Mouse (Mus musculus) G1E (cell line): ENCODE results near the gene Vat1. TPM values are rescaled to one million over a fixed set of nuclear protein-coding genes. Genes with fewer than 3 reads are reported as not detected.
A peak's percentile ranks its signal among the peaks of the same experiment; 100 is the strongest.

Experiments
- ATAC-seq: 2 replicates; pipeline ENCODE4 v1.8.0; 2016; ENCODE audit warnings: mild to moderate bottlenecking; ENCODE audit not compliant: insufficient number of reproducible peaks, poor library complexity, low FRiP score, severe bottlenecking; ENCODE audit errors: extremely low read depth
- DNase-seq: peaks from one replicate; pipeline ENCODE4 v3.0.0; 2012; ENCODE audit warnings: low spot score
- H3K27me3 ChIP-seq: 2 replicates; pipeline ENCODE4 v1.6.1; 2012; ENCODE audit warnings: mild to moderate bottlenecking, low read length, inconsistent platforms; ENCODE audit not compliant: insufficient read depth
- H3K36me3 ChIP-seq: replicated peaks from 2 replicates; pipeline ENCODE3; 2012; ENCODE audit warnings: mild to moderate bottlenecking, inconsistent platforms
- H3K4me1 ChIP-seq: 2 replicates; pipeline ENCODE4 v1.6.1; 2012; ENCODE audit warnings: low read depth, low read length, inconsistent platforms, mixed read lengths; ENCODE audit not compliant: insufficient read depth
- H3K4me3 ChIP-seq: 2 replicates; pipeline ENCODE4 v1.5.1; 2012; ENCODE audit warnings: low read depth, mild to moderate bottlenecking, inconsistent platforms, low read length, moderate library complexity, mixed read lengths
- H3K9me3 ChIP-seq: replicated peaks from 2 replicates; pipeline ENCODE4 v1.6.1; 2012; ENCODE audit warnings: inconsistent platforms
- CTCF ChIP-seq: IDR thresholded peaks from 2 replicates; pipeline ENCODE4 v1.5.1; 2012; ENCODE audit warnings: low read depth, low read length, inconsistent platforms, mixed read lengths
- GATA1 ChIP-seq: IDR thresholded peaks from 2 replicates; pipeline ENCODE4 v1.6.1; 2012; ENCODE audit warnings: borderline replicate concordance, low read length, inconsistent platforms, mixed read lengths
- GATA2 ChIP-seq: IDR thresholded peaks from 2 replicates; pipeline ENCODE4 v1.6.1; 2012; ENCODE audit warnings: low read depth, low read length, inconsistent platforms, borderline replicate concordance
- POLR2AphosphoS5 ChIP-seq: IDR thresholded peaks from 2 replicates; pipeline ENCODE4 v1.6.1; 2012; ENCODE audit warnings: low read depth, low read length, inconsistent platforms; ENCODE audit not compliant: insufficient replicate concordance
- TAL1 ChIP-seq: conservative IDR thresholded peaks from 2 replicates; pipeline ENCODE4 v1.6.1; 2012; ENCODE audit warnings: low read depth, low read length, inconsistent platforms, mixed read lengths
- polyA plus RNA-seq: library from polyadenylated mRNA; stranded (reverse); fragments of >175 nt; gene quantifications from 2 replicates; pipeline ENCODE4 v1.2.3, GENCODE M21; 2012
- total RNA-seq, 2 experiments: library from RNA; stranded (forward) in 1 of 2; stranded (reverse) in 1 of 2; fragments of 200-1000 nt in 1 of 2; fragments of >200 nt in 1 of 2; fragmentation: Nextera tagmentation in 1 of 2; gene quantifications; 2 replicates each; pipeline ENCODE4 v1.2.3; 2014 to 2017

The Vat1 gene
- total and polyA plus RNA-seq, 3 experiments, result 103 to 384 (median 238) TPM

GRCm38 (mm10) chr11:101462583-101463440 lies 3.2 kb downstream of the Vat1 start:
- ATAC-seq (0 out of 2 replicates have a peak, but pooled peaks have one; percentile 15), DNase-seq (peak; percentile 50)
- peak overlapping the region; percentile 65; the same call in 1 of the 2 replicates for H3K4me3 ChIP-seq
- peaks cover 58% of the 10 kb centered on the region for H3K36me3 ChIP-seq
- TF ChIP-seq GATA1 (no peak), TAL1 (peak; percentile 80)
- H3K9me3 ChIP-seq, result no peaks in the 10 kb centered on the region
- no peaks in the 10 kb centered on the region for H3K27me3 ChIP-seq
- peaks cover 88% of the 10 kb centered on the region for H3K4me1 ChIP-seq

- H3K9me3 ChIP-seq, result no peaks in the 10 kb centered on the region
- H3K36me3 ChIP-seq, result peaks cover 64% of the 10 kb centered on the region
- peaks cover 88% of the 10 kb centered on the region for H3K4me1 ChIP-seq
- peak overlapping the region; percentile 65; the same call in 1 of the 2 replicates for H3K4me3 ChIP-seq
- H3K27me3 ChIP-seq, result no peaks in the 10 kb centered on the region
- DNase-seq (no peak), ATAC-seq (no peak)
- TF ChIP-seq POLR2AphosphoS5 (no peak), CTCF (no peak), TAL1 (no peak), GATA1 (no peak), GATA2 (no peak)
Measured at GRCm38 (mm10) chr11:101462141-101462540, 3.9 kb downstream of the Vat1 start.

- H3K9me3 ChIP-seq, result no peaks in the 10 kb centered on the region
- DNase-seq, result no peak
- H3K36me3 ChIP-seq, result peaks cover 80% of the 10 kb centered on the region
- TF ChIP-seq POLR2AphosphoS5 (no peak), CTCF (no peak), TAL1 (no peak), GATA1 (no peak), GATA2 (no peak)
- H3K4me3 ChIP-seq, result no peak overlapping the region
- ATAC-seq, result no peak
- peaks cover 92% of the 10 kb centered on the region for H3K4me1 ChIP-seq
- no peaks in the 10 kb centered on the region for H3K27me3 ChIP-seq
Measured at GRCm38 (mm10) chr11:101460321-101460720, 5.7 kb downstream of the Vat1 start.

GRCm38 (mm10) chr11:101459716-101460115 lies 6.3 kb downstream of the Vat1 start:
- H3K4me3 ChIP-seq, result no peak overlapping the region
- H3K36me3 ChIP-seq, result peaks cover 86% of the 10 kb centered on the region
- DNase-seq, result no peak
- no peaks in the 10 kb centered on the region for H3K27me3 ChIP-seq
- no peaks in the 10 kb centered on the region for H3K9me3 ChIP-seq
- ATAC-seq, result no peak
- no peak for TF ChIP-seq GATA2
- TF ChIP-seq TAL1, result no peak
- peaks cover 92% of the 10 kb centered on the region for H3K4me1 ChIP-seq

- no peak for TF ChIP-seq GATA1
- no peak for TF ChIP-seq GATA2
- no peak for TF ChIP-seq POLR2AphosphoS5
- no peak for TF ChIP-seq TAL1
- no peak for TF ChIP-seq CTCF
- Histone ChIP-seq H3K27me3 (no peaks in the 10 kb centered on the region), H3K4me1 (peaks cover 88% of the 10 kb centered on the region), H3K4me3 (no peak overlapping the region), H3K9me3 (no peaks in the 10 kb centered on the region), H3K36me3 (peaks cover 93% of the 10 kb centered on the region)
- DNase-seq, result no peak
- no peak for ATAC-seq
Measured at GRCm38 (mm10) chr11:101458217-101458616, 7.8 kb downstream of the Vat1 start.

- no peak for ATAC-seq
- Histone ChIP-seq H3K9me3 (no peaks in the 10 kb centered on the region), H3K4me3 (no peak overlapping the region), H3K36me3 (peaks cover 94% of the 10 kb centered on the region), H3K27me3 (no peaks in the 10 kb centered on the region), H3K4me1 (peaks cover 86% of the 10 kb centered on the region)
- DNase-seq, result no peak
- no peak for TF ChIP-seq CTCF
- TF ChIP-seq TAL1, result no peak
Measured at GRCm38 (mm10) chr11:101457631-101458030, 8.4 kb downstream of the Vat1 start.

GRCm38 (mm10) chr11:101455627-101456026 lies 10.4 kb downstream of the Vat1 start:
- peaks cover 84% of the 10 kb centered on the region for H3K36me3 ChIP-seq
- H3K4me3 ChIP-seq, result no peak overlapping the region
- ATAC-seq (no peak), DNase-seq (no peak)
- TF ChIP-seq GATA1 (no peak), CTCF (no peak), TAL1 (no peak), POLR2AphosphoS5 (no peak), GATA2 (no peak)
- H3K9me3 ChIP-seq, result no peaks in the 10 kb centered on the region
- H3K27me3 ChIP-seq, result no peaks in the 10 kb centered on the region
- H3K4me1 ChIP-seq, result peaks cover 88% of the 10 kb centered on the region
